Mouse (Mus musculus) MEL (cell line): ENCODE measurements at regions not wholly inside any gene's neighbourhood (a gene's known extent, or its start where the extent isn't known, plus 50 kb on each side); places are given as distances from the start of the nearest gene placed in this dataset.

Source experiments
- CTCF ChIP-seq, 3 experiments: IDR thresholded peaks in 2 of 3; conservative IDR thresholded peaks in 1 of 3; 2 replicates each; pipeline ENCODE4 v1.5.1; 2011 to 2012; ENCODE audit warnings: low read length in 3 of 3, low read depth in 2 of 3, mild to moderate bottlenecking in 2 of 3, improper control_type of control experiment in 1 of 3, inconsistent platforms in 1 of 3, mixed read lengths in 1 of 3, moderate library complexity in 1 of 3; ENCODE audit not compliant: control insufficient read depth in 1 of 3, insufficient read depth in 1 of 3, poor library complexity in 1 of 3, severe bottlenecking in 1 of 3
- GATA1 ChIP-seq: IDR thresholded peaks from 2 replicates; pipeline ENCODE4 v1.6.1; 2011; ENCODE audit warnings: low read depth, low read length, improper control_type of control experiment
- HCFC1 ChIP-seq: IDR thresholded peaks from 2 replicates; pipeline ENCODE4 v1.6.1; 2012; ENCODE audit warnings: low read depth, mild to moderate bottlenecking, inconsistent platforms, low read length, improper control_type of control experiment, moderate library complexity
- ZC3H11A ChIP-seq: IDR thresholded peaks from 2 replicates; pipeline ENCODE4 v1.6.1; 2012; ENCODE audit warnings: low read depth, mild to moderate bottlenecking, inconsistent platforms, low read length, improper control_type of control experiment
- ZMIZ1 ChIP-seq: IDR thresholded peaks from 2 replicates; pipeline ENCODE4 v1.6.1; 2012; ENCODE audit warnings: low read depth, mild to moderate bottlenecking, inconsistent platforms, low read length, improper control_type of control experiment, moderate library complexity

GRCm38 (mm10) chr2:33974737-33975422 is 87.1 kb upstream of the Mvb12b start:
- TF ChIP-seq CTCF (IDR thresholded peaks at IDR 0.05 in 2 of 3, conservative IDR thresholded peaks at IDR 0.05 in 1 of 3; ENCODE audit: control insufficient read depth in 1 of 3, insufficient read depth in 1 of 3, low read depth in 2 of 3, low read length in 3 of 3, poor library complexity in 1 of 3, severe bottlenecking in 1 of 3) (no peak), ZMIZ1 (no peak), HCFC1 (no peak), GATA1 (no peak), ZC3H11A (no peak)
